Mouse (Mus musculus): ENCODE data around the gene Cherp. TPM values are rescaled to one million over a fixed set of nuclear protein-coding genes. Genes with fewer than 3 reads are reported as not detected.
A peak's percentile ranks its signal among the peaks of the same experiment; 100 is the strongest.

Cherp gene
- polyA plus RNA-seq (2012; rRNA removed), result 51.4 and 57.2 TPM in 2 replicates

DNA sequence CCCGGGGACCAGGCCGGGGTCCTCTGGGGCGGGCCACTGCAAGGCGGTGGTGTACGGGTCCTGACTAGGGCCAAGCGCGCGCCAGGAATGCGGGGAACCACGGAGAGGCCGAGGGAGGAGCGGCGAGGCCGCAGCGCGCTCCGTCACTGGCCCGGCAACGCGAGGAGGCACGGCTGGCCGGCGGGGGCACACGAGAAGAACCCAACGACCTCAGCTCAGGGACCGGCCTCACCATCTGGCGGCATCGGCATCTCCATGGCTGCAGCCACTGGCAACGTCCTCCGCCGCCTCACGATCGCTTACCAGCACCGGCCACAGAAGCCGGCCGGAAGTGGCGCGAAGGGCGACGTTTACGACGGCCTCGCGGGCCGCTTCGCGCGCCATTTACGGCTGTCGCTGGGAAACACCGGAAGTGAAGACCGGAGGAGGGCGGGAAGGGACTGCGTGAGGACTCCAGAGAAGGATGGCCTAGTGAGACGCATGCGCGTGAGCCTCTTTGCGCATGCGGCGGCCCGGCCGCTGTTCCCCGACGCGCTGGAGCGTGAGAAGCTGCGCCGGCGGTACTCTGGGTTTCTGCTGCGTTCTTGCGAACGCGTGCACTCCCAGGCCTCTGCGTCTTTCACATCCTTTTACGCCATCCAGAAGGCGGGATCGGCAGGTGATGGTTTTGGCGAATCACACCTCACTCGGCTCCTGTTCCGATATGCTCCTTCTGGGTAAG is at the start of gene Cherp:
Gene Cherp, minus strand, starts transcription at position 401 of the 721 bp plus-strand sequence.
- peak; percentile 96 to 99 for DNase-seq (ENCODE audit: extremely low spot score in 1 of 2, low spot score in 1 of 2)

DNA sequence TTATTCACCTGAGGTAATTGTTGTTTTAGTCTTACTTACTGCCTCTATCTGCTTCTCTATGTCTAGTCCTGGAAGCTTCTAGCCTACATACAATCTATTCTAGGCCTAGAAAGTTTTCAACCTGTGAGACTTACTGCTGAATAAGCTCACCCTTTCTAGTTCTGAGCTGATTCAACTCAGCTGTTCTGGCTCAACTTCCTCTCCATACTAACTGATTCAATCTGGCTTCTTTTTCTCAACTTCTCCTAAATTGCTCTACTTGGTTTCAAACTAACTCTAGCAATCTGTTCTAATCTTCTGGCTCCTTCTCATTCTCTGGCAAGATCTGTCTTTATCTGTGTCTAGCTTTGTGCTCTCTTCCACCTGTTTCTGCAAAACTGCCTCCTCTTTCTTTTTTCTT is 46.9 kb upstream of the Cherp start:
- no peak for DNase-seq (ENCODE audit: extremely low spot score in 1 of 2, low spot score in 1 of 2)

DNA sequence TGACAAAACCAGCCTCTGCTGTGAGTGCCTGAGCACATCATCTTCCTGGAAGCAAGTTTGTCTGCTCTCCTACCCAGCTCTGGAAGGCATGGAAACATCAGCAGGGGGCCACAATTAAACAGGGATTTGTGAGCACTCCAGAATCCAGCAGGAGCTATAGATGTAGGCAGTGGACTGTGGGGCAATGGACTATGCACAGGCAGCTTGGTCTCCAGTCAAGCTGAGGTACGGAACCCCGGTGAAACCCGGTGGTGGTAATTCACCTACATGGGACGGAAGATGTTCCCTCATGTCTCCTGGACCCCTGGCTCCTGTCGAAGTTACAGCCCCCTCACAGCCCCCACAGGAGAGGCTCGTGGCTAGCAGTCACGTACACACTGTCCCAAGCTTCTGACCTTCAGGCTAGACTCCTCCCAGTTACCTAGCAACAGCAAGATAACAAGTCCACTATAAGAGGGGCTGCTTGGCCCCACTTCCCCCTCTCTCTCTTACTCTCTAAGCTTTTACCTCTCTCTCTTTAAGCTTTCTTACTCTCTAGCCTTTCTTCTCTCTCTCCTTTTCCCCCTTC is 42.5 kb upstream of the Cherp start:
- no peak for DNase-seq (ENCODE audit: extremely low spot score in 1 of 2, low spot score in 1 of 2)

DNA sequence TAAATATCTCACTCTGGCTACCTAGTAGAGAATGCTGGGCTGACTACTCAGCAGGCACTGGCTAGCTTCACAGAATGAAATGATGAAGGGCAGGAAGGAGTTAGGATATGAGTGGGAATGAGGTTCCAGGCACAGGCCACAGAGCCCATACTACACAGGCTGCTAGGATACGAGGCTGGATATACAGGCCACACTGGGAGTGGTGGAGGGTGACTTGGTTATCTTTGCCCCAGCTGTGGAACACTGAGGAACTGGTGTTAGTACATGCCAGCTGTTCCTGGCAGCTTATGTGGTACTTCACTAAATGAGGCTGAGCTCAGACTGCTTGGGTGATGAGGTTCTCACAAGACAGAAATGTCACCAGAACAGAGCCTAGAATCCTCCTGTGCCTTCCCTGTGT is 38.1 kb upstream of the Cherp start:
- DNase-seq (ENCODE audit: extremely low spot score in 1 of 2, low spot score in 1 of 2), result no peak

DNA sequence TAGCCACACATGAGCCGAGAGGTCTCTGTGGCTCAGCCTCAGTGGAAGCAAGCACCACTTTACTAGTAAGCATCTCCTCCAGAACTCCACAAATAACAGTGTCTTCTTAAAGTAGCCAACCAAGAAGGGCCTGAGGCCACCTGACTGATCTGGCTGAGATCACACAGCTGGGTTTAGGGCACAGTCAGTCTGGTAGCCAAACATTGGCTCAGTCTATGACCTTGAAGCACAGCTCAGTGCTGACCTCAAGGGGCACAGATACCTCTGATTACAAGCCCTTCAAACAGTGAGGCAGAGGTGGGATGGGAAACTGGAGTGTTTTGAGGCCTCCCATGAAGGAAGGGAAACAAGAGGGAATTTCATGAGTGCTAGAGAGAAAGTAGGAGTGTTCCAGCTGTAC is 37.6 kb upstream of the Cherp start:
- no peak for DNase-seq (ENCODE audit: extremely low spot score in 1 of 2, low spot score in 1 of 2)

DNA sequence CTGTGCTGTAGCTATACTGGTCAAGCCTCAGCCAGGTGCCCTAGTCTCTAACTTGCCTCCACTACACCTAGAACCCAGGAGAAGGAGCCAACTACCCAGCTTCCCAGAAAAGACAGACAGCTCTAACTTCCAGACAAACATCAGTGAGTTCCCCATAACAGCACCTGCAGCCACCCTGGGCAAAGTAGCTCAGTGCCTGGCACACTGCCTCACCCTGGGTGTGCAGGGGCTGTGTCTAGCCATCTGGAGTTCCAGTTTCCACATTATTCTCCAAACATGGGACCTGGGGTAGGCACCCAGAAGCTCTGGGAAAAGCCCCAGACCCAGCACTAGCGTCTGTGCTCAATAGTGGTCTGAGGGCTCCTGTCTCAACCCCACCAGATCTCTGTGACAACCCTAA is 32.5 kb upstream of the Cherp start:
- DNase-seq (ENCODE audit: extremely low spot score in 1 of 2, low spot score in 1 of 2), result no peak

DNA sequence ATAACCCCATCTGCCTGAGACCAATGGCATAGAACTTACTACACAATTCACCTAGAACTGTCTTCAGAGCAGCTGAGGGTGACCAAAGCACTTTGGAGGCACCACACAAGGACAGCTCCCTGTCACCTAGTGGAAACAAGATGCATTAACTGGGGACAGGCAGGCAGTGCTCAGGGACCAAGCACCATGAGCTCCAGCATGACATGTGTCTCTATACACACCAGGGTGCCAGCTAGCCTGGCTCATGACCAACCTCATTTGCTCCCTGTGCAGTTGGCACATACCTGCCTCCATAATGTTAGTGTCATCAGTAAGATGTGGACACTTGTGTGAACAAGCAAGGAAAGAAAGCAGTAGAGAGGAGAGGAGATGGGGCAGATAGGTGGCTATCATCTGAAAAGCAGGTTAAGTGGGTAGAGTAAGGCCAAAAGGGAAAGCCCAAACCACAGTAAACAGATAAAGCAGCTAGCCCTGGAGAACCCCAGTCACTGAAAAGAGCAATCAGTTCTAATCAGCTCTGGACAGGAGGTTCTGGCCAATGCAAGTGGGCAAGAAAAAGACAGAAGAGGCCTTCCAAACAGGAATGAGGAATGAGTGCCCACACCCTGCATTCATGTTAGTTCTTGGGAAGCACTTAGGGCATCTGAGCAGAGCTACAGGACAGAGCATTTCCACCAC is 29.8 kb upstream of the Cherp start:
- DNase-seq (ENCODE audit: extremely low spot score in 1 of 2, low spot score in 1 of 2), result no peak

DNA sequence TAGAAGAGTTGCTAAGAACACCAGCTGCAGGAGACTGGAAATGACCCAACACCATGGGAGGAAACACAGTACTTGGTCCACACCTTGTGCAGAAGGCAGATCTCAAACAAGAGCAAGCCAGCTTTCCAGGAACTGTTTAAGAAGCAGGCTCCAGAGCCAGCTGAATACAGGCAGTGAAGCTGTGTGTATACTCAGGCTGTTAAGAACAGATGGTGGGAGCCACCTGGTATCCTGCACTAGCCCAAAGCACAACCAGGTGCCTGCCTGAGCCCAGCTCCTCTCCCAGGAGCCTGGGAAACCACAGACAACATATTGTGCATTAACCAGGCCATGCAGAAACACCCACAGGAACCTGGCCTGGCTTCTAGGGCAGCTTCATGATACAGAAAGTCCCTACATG is 29.1 kb upstream of the Cherp start:
- DNase-seq (ENCODE audit: extremely low spot score in 1 of 2, low spot score in 1 of 2), result peak in 1 of 2 experiments; percentile 44

DNA sequence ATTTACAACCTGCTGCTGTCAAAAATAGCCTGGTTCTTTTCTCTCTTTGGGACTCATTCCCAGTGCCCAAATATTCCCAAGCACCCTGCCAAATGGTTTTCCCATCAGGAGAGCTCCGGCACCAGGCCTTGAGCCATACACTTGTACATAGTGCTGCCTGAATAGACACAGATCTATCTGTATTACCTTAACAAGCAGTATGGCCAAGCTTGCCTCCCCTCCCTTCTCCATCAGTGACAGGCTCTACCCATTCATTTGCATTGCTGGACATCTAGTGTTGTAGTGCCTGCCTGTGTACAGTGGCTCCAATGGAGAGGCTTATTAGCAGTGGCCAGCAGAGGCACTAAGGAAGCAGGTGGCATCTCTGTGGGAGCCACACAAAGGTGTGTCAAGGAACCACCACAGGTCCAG is 25.5 kb upstream of the Cherp start:
- DNase-seq (ENCODE audit: extremely low spot score in 1 of 2, low spot score in 1 of 2), result no peak

DNA sequence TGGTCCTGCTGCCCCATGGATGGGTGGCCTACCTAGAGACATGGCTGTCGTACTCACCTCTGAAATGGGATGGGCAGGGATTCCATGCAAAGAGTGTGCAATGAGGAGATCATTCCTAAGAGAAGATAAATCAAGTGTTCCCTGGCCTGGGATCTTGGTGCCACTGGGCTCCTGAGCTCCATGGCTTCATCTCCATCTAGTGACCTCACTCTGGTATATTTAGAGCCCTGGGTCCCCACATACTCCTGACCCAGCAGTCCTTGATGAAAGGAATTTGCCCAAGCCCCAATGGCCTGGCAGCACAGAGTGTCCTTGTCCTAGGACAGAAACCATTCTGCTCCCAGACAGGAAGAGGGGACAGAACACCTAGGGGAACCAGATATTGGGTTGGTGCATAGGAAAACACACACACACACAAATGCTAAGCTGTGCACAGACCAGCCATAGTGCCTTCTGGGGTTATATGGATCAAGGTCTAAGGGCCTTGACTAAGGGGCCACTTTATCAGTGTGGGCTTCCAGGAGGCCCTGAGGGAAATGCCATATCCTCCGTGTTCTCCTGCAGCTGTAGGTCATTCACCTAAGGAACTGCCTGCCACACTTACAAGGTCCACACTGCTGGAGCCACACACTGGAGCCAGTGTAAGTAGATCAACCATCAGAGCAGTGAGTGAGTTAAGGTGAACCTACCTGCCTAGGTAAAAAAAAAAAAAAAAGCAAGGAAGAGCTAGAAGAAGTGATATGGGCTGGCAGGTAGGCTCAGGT is 24.7 kb upstream of the Cherp start:
- DNase-seq (ENCODE audit: extremely low spot score in 1 of 2, low spot score in 1 of 2), result no peak

DNA sequence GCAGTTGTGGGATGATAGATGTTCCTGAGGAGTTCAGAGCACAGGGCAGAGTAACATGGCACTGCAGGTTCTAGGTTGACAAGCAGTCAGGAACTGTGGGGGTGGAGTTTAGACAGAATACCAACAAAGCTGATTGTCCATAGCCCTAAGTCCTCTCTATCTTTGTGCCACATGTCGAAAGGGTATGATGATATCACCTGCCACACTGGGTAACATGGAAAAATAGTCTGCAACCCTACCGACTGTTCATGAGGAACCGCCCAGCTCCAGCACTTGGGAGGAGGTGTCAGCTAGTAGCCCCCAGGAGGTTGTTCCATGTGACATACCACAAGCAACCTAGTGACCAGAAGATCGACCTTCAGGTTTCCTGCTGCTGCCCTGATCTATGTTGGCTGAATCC is 23.5 kb upstream of the Cherp start:
- DNase-seq (ENCODE audit: extremely low spot score in 1 of 2, low spot score in 1 of 2), result no peak

DNA sequence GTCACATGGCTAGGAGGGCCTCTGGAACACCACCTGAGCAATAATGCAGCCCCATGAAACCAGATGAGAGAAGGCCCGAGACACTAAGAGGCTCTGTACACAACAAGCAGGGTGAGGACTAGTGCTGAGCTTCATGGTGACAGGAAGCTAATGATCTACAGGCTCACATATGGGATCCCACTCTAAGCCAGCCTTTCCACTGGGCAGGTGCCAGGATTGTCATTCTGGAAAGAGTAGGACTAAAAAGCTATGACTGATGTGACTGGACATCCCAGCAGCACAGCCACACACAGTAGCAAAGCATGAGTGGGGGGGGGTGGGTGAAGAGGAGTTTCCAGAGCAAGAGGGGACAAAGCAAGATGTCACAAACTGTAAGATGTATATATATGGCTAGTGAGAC is 22.9 kb upstream of the Cherp start:
- DNase-seq (ENCODE audit: extremely low spot score in 1 of 2, low spot score in 1 of 2), result no peak

DNA sequence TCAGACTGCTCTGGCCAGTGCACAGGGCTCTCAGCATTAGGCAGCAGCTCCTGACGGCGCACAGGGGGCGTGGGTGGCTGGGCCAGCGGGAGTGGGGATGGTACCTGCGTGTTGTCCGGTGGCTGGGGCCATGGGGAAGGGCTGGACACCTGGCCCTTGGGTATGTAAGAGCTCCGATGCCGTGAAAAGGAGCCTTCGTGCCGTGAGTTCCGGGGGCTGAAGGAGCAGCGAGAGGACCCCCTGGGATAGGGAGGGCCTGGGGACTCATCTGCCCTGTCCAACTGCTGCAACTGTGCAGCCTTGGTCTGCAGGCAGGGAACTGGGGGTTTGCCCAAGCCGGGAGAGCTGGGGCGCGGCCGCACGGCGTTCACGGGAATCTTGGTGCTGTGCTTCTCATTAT is 21.2 kb upstream of the Cherp start:
- DNase-seq (ENCODE audit: extremely low spot score in 1 of 2, low spot score in 1 of 2), result no peak

DNA sequence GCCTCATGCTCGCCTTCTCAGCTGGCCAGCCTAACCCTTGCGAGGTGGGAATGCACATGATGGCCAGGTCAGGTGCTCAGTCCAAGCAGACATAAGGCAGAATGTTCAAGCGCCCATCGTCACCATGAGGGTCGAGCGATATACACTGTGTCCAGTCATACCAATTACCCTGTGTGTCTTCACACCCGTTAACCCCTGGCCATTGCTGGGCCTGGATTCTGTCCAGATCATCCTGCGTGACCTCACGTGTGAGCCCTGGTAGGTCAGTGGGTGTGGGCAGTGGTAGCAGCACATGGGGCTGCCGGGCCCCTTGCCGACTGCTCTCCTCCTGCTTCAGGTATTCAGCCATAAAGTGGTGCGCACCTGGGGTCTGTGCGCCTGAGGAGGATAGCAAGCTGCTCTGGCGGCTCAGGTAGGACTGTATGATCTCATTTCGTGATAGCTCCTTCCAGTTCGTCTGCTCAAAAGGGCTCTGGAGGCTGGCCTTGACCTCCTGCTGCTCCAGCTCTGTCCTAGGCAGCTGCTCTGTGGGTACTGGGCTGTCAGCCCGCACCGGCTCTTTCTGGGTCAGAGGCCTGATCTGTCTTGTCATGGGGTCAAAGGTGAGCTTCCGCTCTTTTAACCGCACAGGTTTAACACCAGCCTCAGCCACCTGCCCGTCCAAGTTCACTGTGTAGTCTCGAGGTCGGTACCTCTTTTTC is 20.5 kb upstream of the Cherp start:
- DNase-seq (ENCODE audit: extremely low spot score in 1 of 2, low spot score in 1 of 2), result no peak

DNA sequence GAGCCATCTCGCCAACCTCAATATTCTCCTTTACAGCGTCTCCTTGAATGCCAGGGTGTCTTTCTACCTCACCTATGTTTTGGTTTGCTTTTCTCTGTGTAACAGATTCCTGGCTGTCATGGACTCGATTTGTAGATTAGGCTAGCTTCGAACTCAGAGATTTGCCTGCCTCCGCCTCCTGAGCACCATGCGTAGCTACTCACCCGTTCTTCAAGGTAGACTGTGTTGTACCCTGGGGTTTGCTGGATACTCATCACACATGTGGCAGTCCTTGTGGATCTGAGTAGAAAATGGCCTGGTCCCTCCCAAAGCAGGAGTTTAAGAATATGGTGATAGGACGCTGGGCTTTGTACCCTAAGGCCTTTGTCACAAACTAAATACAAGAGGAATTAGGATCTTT is 18.4 kb upstream of the Cherp start:
- DNase-seq (ENCODE audit: extremely low spot score in 1 of 2, low spot score in 1 of 2), result no peak

DNA sequence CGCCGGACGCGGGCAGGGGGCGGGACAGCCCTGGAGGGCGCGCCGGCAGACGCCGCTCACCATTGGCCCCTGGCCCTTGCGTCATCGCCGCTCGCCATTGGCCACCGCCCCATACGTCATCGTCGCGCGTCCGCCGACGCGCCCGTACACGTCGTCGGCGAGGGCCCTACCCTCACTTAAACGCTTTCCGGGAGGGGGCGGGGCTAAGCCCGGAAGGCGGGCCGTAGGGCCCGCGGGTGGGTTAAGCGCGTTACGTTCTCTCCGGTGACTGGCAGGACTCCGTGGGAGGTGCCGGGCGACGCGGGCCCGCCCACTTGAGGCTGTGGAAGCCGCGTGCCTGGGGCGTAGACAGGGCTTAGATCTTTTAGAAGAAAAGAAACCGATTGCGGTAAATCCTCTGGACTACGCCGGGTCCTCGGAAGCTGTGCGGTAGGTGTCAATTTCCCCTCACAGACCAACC is 17.6 kb upstream of the Cherp start:
- peak; percentile 98 to 99 for DNase-seq (ENCODE audit: extremely low spot score in 1 of 2, low spot score in 1 of 2)

DNA sequence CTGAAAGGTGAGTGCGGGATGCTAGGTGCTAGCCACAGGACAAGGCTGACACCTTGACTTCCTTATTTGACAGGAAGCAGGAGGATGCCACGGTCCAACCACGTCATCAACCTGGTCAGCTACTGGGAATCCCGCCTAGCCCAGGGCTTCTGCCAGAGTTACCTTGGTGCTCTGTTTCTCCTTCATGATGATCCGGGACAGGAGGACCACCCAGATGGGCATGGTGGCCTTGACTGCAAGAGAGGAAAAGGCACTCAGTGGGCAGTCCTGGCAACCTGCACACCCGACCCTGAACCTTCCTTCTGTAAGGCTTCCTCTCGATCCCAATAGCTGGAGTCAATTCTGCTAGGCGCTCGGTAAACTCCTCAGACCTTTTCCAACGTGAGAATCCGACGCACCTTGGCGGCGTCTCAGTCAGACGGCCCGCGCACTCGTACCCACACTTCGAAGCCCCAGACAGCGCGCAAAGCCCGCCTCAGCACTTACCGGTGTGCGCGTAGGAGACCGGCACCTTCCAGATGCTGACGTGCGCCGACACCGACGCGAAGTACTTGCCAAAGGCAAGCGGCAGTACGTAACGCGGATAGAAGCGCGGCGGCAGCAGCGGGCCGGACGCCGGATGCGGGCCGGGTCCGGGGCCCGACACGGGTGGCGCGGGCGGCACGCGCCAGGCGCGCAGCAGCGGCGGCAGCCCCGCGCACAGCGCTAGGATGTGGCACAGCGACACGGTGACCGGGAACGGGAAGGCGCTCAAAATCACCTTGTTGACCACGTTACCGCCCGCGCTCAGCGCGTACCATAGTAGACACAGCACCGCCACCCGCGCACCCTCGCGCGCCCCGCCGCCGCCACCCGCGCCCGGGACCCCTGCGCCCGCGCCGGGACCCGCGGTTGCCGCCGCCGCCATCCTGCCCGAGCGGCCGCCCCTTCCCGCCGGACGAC is 16.9 kb upstream of the Cherp start, which contains the start of gene Slc35e1:
Gene Slc35e1, minus strand, starts transcription at position 935 of the 942 bp plus-strand sequence.
- DNase-seq (ENCODE audit: extremely low spot score in 1 of 2, low spot score in 1 of 2), result peak in 1 of 2 experiments; percentile 53

DNA sequence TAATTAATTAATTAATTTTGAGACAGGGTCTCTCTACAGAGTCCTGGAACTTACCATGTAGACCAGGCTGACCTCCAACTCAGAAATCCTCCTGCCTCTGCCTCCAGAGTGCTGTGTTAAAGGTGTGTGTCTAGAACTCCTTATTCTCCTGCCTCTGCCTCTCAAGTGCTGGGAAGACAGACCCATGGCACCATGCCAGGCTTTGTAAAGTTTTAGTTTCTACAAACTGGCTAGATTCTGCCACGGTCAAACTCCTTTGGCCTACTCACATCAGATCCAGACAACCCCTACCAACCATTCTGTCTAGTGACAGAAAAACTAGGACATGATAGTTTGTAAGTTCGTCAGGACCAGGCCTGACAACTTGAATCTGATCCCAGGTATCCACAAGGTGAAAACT is 16.0 kb upstream of the Cherp start:
- no peak for DNase-seq (ENCODE audit: extremely low spot score in 1 of 2, low spot score in 1 of 2)

DNA sequence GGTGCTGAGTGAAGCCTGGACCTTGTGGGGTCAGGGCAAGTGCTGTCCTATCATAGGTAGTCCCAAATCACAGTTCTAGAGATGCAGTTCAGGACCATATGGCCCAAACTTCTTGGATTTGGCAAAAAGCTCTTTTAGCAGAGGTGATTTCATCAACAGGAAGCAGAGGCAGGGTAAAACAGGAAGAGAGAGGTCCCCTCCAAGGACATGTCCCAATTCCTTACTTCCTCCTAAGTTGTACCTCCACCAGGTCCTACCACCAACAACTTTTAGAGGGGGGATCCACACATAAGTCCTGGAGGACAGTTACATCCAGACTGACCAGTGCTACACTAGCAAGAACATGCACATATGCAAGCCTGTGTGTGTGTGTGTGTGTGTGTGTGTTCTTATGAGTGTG is 12.0 kb upstream of the Cherp start:
- no peak for DNase-seq (ENCODE audit: extremely low spot score in 1 of 2, low spot score in 1 of 2)

Measured in frontal cortex, adult 2 months (tissue).